Mouse (Mus musculus) heart, embryonic 16.5 days (tissue): ENCODE results near the gene Chchd6. TPM values are rescaled to one million over a fixed set of nuclear protein-coding genes. Genes with fewer than 3 reads are reported as not detected.
A peak's percentile ranks its signal among the peaks of the same experiment; 100 is the strongest.

Experiments used
- ATAC-seq: fragments of 200-750 bp; cut with Nextera tagmentation; replicated peaks from 2 replicates; pipeline ENCODE4 v1.8.0; 2017; ENCODE audit warnings: moderate number of reproducible peaks; ENCODE audit not compliant: insufficient read depth, low FRiP score; ENCODE audit errors: extremely low read depth
- H3K27ac ChIP-seq: fragments of 300-500 bp; sonication (generic); 2 replicates; pipeline ENCODE4 v1.5.1; 2014; ENCODE audit warnings: mild to moderate bottlenecking, low read length, control low read depth, moderate library complexity
- H3K27me3 ChIP-seq: fragments of 300-500 bp; sonication (generic); 2 replicates; pipeline ENCODE4 v1.6.1; 2014; ENCODE audit warnings: low read length, mixed read lengths; ENCODE audit not compliant: control insufficient read depth, insufficient read depth
- H3K36me3 ChIP-seq: fragments of 300-500 bp; sonication (generic); 2 replicates; pipeline ENCODE4 v1.6.1; 2014; ENCODE audit not compliant: control insufficient read depth, insufficient read depth
- H3K4me1 ChIP-seq: fragments of 300-500 bp; sonication (generic); 2 replicates; pipeline ENCODE4 v1.6.1; 2014; ENCODE audit warnings: low read length, mixed read lengths; ENCODE audit not compliant: control insufficient read depth, insufficient read depth
- H3K4me2 ChIP-seq: fragments of 300-500 bp; sonication (generic); 2 replicates; pipeline ENCODE4 v1.6.1; 2014; ENCODE audit warnings: low read depth, mild to moderate bottlenecking, control low read depth, low read length
- H3K4me3 ChIP-seq: fragments of 300-500 bp; sonication (generic); 2 replicates; pipeline ENCODE4 v1.5.1; 2014; ENCODE audit warnings: mild to moderate bottlenecking, control low read depth, low read length
- H3K9ac ChIP-seq: fragments of 300-500 bp; sonication (generic); 2 replicates; pipeline ENCODE4 v1.6.1; 2014; ENCODE audit warnings: low read length, control low read depth
- H3K9me3 ChIP-seq: fragments of 300-500 bp; sonication (generic); replicated peaks from 2 replicates; pipeline ENCODE4 v1.6.1; 2016; ENCODE audit warnings: low read length; ENCODE audit not compliant: control insufficient read depth
- WGBS: fragments of 180-500 bp; shearing (Covaris S2); extraction: QIAGEN DNeasy Blood & Tissue Kit; methylation state at CpG from one replicate; pipeline ENCODE4 v1.1.7; 2014; 5-methylcytosine and 5-hydroxymethylcytosine counted together
- polyA plus RNA-seq: library from polyadenylated mRNA; unstranded; fragments of >200 nt; fragmentation: Nextera tagmentation; extraction: Ambion mirVana; gene quantifications from 2 replicates; pipeline ENCODE4 v1.2.1, GENCODE M21; 2015

Gene Chchd6
- polyA plus RNA-seq, 1 experiment from 2014 or later = 58.1 TPM

DNA sequence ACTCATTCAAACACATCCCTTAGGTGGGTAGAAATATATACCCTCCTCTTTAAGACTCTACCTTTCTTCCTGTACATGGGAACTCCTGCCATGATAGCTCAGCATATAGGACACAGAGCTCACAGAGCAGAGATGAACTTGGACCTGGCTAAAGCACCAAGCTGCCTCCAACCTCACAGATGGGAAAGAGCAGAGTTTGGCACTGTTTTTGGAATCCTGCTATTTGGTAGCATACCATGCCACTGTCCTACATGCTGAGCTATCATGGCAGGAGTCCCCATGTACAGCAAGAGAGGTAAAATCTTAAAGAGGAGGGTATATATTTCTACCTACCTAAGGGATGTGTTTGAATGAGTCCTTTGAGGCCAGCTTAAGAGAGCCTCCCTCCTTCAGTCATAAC lies 127.5 kb downstream of the Chchd6 start:
- Histone ChIP-seq H3K9ac (no peak overlapping the region), H3K4me3 (no peak overlapping the region), H3K4me1 (peaks cover 17% of the 10 kb centered on the region), H3K9me3 (no peaks in the 10 kb centered on the region), H3K27ac (no peak overlapping the region), H3K36me3 (no peaks in the 10 kb centered on the region), H3K27me3 (no peaks in the 10 kb centered on the region), H3K4me2 (no peak overlapping the region)
- no peak for ATAC-seq

DNA sequence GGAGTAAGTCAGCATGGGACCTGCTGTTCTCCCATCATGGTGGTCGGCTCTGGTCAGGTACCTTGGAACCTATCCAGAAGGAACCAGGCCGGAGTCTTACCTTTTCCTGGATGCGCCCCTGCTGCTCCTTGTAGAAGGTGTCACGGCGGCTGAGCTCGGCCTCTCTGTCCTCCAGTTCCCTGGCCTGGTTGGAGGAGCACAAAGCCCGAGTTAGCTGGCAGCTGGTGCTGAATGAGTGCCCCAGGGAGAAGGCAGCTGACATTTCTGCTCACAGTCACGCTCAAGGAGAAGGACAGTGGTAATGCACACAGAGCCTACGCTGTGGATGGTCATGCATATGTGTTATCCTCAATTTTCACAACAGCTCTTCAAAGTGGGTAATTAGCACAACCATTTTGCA lies 128.2 kb downstream of the Chchd6 start:
- Histone ChIP-seq H3K4me1 (peaks cover 17% of the 10 kb centered on the region), H3K27me3 (no peaks in the 10 kb centered on the region), H3K36me3 (no peaks in the 10 kb centered on the region), H3K4me3 (no peak overlapping the region), H3K9ac (no peak overlapping the region), H3K27ac (no peak overlapping the region), H3K4me2 (no peak overlapping the region), H3K9me3 (no peaks in the 10 kb centered on the region)
- 77% methylated on average over 9 of the region's 9 CpGs for WGBS
- ATAC-seq = no peak

DNA sequence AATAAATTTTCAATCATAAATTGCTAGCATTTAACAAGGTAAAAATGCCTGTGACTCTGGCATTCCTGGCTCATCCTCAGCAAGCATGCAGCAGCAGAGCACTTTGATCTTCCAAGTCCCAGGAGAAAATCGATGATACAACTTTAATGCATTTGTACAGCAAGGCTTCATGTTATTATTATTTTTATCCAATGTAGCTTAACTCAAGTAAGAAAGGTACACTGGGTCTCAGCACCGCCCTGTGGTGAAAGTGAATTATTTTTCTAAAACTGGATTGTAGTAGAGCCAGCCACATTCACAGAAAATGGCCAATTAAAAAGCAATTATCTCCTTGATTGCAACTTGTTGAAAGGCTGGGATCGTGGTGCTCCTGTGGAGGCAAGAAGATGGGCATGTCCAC lies 128.6 kb downstream of the Chchd6 start:
- Histone ChIP-seq H3K27me3 (no peaks in the 10 kb centered on the region), H3K27ac (no peak overlapping the region), H3K4me2 (no peak overlapping the region), H3K9me3 (no peaks in the 10 kb centered on the region), H3K4me3 (no peak overlapping the region), H3K9ac (no peak overlapping the region), H3K36me3 (no peaks in the 10 kb centered on the region), H3K4me1 (peaks cover 19% of the 10 kb centered on the region)
- ATAC-seq = no peak
- WGBS = 74% methylated on average over 3 of the region's 3 CpGs

DNA sequence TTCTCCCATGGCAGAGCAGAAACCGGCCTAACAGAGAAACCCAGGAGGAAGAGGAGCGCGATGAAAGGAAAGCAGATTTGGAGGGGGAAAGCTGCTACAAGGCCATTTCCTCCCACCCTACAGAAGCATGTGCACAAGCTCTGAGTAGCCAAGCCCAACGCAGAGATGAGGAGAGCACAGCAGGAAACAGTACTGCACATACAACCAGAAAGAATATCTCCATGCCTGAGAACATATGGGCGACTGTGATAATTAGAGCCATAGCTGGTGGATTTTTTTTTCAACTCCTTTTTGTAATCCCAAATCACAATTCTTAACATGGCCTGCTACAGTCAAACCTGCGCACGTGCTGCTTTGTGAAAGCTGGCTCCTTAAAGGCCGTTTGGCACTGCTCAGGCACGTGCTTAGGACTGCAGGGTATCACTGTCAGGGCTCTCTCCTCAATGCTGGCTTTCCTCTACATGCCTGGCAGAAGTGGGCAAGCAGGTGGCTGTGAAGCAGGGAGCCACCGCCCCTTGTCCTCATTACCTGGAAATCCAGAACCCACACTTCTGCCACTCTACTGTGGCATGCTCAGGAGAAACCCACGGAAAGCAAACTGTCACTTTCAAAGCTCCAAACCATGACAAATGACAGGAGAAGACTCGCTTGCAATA lies 129.3 kb downstream of the Chchd6 start:
- 74% methylated on average over 12 of the region's 12 CpGs for WGBS
- no peak for ATAC-seq

DNA sequence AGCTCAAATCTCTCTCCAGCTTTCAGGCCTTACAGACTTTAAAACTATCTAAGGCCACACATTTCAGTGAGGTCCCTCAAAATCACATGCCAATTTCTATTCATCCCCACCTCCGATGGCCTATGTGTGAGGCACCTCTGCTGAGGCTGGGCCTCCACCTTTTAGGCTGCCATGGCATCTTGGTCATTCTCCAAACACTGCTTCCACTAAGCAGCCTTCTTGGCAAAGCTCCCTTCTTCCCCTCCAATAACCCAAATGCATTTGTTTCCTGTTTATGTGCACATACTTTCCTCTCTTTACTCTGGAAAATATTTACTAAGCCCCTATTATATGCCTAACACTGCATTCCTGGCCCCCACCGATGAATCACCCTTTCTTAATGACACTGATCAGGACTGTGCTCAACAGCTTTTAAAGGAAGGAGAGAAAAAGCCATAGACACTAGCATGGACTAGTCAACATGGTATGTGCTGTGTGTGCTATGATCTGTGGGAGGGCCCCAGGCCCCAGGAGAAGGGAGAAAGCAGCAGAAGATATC lies 133.2 kb downstream of the Chchd6 start:
- Histone ChIP-seq H3K9ac (no peak overlapping the region), H3K9me3 (no peaks in the 10 kb centered on the region), H3K27ac (no peak overlapping the region), H3K36me3 (no peaks in the 10 kb centered on the region), H3K27me3 (no peaks in the 10 kb centered on the region), H3K4me1 (peaks cover 9% of the 10 kb centered on the region), H3K4me3 (no peak overlapping the region), H3K4me2 (no peak overlapping the region)
- 74% methylated on average over 2 of the region's 2 CpGs for WGBS
- no peak for ATAC-seq

More for the DNA sequence above, 129.3 kb downstream of the Chchd6 start:
- Histone ChIP-seq H3K4me1 (peaks cover 24% of the 10 kb centered on the region), H3K27me3 (no peaks in the 10 kb centered on the region), H3K27ac (no peak overlapping the region), H3K4me2 (no peak overlapping the region), H3K4me3 (no peak overlapping the region), H3K36me3 (no peaks in the 10 kb centered on the region), H3K9ac (no peak overlapping the region), H3K9me3 (no peaks in the 10 kb centered on the region)

DNA sequence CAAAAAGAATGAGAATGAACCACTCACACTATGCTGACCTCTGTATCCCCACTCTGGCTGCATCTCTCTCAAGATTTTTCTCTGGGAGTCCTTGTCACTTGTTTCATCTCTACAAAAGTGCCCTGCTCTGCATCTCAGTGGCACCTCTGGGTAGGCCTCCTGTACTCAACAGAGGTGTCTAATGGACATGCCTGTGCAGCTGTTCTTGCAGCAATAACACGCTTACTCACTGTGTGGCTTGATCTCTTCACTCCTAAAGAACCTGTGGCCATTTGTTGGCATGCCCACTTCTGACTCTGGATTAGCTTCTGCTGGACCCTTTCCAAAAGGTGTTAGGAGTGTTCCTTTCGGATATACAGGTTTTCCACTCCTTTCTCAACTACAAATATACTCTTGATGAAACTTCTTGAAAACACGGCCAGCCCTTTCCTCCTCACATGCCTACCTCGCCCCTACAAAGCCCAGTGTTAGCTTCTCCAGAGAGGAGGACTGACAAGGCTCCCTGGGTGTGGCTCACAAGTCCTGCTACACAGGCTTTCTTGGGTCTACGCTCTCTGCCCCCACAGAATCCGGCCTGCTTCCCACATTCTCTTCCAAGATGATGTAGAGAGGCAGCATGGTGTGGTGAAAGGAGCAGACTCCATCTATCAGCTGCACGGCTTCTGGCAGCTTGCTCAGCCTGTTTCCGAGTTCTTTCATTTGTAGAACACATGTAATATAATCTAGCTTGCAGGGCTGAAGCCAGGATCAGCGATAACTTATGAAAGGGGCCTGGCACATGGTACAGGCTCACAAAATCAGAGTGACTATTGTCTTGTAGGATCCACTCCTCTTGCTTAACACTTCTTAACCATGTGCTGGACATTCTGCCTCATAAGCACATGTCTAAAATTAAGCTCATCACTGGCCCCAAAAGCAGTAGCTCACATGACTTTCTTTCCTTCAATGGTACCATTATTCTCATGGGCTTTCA lies 133.9 kb downstream of the Chchd6 start:
- peak; percentile 65 for ATAC-seq

DNA sequence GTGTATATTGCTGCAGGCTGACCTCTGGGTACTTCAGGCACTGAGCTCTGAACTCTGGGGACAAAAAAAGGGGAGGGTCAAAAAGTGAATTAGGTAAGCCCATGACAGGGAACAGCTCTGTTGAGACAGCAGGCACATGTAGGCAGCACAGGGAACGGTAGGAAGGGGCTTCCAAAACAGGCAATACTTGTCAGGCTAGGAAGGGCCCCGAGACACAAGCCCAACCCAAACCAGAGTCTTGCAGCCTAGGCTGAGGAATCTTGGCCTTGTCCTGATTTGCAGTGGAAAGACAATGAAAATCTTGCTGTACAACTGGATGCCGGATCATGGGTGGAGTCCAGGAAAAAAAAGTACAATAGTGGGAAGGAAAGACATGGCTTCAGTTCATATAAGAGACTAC lies 135.8 kb downstream of the Chchd6 start:
- ATAC-seq = no peak
- WGBS = 74% methylated on average over 3 of the region's 3 CpGs
- Histone ChIP-seq H3K9me3 (no peaks in the 10 kb centered on the region), H3K4me1 (peaks cover 28% of the 10 kb centered on the region), H3K27ac (no peak overlapping the region), H3K36me3 (no peaks in the 10 kb centered on the region), H3K4me3 (no peak overlapping the region), H3K4me2 (no peak overlapping the region), H3K9ac (no peak overlapping the region), H3K27me3 (no peaks in the 10 kb centered on the region)

More for the DNA sequence above, 133.9 kb downstream of the Chchd6 start:
- no peaks in the 10 kb centered on the region for H3K36me3 ChIP-seq
- H3K9me3 ChIP-seq = no peaks in the 10 kb centered on the region
- 48% methylated on average over 9 of the region's 9 CpGs for WGBS
- H3K27me3 ChIP-seq = no peaks in the 10 kb centered on the region
- no peak overlapping the region for H3K9ac ChIP-seq
- no peak overlapping the region for H3K4me2 ChIP-seq
- peaks cover 13% of the 10 kb centered on the region for H3K4me1 ChIP-seq
- H3K27ac ChIP-seq = no peak overlapping the region
- H3K4me3 ChIP-seq = no peak overlapping the region

DNA sequence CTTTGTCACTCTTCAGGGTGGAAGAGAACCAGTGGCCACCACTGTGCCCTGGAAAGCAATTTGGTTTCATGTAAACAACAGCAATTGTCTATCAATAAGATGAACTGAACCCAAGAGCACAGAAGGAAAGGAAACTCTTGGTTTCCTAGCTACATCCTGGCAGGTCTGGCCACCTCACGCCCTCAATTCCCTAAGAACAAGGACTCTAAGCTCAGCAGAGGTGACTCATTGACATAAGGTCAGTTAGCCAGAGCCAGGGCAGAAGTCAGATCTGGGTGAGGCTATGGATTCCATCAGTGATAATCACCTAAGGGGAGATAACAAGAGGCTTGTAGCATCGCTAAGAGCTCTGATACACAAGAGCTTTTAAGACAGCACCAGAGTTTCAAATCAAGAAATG lies 137.9 kb downstream of the Chchd6 start:
- Histone ChIP-seq H3K9me3 (no peaks in the 10 kb centered on the region), H3K27me3 (no peaks in the 10 kb centered on the region), H3K27ac (no peak overlapping the region), H3K9ac (no peak overlapping the region), H3K4me1 (peaks cover 39% of the 10 kb centered on the region), H3K4me2 (no peak overlapping the region), H3K4me3 (no peak overlapping the region), H3K36me3 (no peaks in the 10 kb centered on the region)
- ATAC-seq = no peak
- 70% methylated on average over 2 of the region's 2 CpGs for WGBS

DNA sequence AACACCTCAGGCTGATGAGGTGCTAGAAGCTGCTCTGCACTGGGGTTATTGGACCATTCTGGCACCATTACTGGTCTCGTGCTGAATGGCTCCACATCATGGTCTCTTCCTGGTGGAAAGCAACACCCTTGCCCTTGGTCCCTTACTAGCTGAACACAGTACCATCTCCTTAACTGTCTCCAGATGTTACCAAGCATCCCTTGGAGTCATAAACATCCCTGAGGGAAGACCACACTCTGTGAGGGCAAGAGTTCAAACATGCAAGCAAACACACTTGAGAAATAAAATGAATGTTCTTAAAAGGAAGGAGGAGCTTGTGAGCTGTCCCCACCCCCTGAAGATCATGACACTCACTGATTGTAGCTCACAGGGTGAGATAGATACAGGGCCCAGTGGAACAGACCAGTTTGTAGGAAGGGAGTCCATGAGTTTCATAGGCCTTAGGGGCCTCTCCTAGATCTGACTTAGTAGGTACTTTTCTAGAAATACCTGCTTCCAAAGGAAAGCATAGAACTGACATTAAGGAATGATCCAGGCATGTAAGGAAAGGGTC lies 139.0 kb downstream of the Chchd6 start:
- Histone ChIP-seq H3K4me1 (peaks cover 35% of the 10 kb centered on the region), H3K9me3 (no peaks in the 10 kb centered on the region), H3K4me2 (no peak overlapping the region), H3K27me3 (no peaks in the 10 kb centered on the region), H3K27ac (peak overlapping the region; percentile 76), H3K9ac (no peak overlapping the region), H3K4me3 (no peak overlapping the region), H3K36me3 (no peaks in the 10 kb centered on the region)
- WGBS = 40% methylated on average over 1 of the region's 1 CpGs
- ATAC-seq = no peak
